Mouse (Mus musculus) midbrain, embryonic 12.5 days (tissue): ENCODE measurements around the gene Col11a2. TPM values are rescaled to one million over a fixed set of nuclear protein-coding genes. Genes with fewer than 3 reads are reported as not detected.

Experiments used
- ATAC-seq: fragments of 200-750 bp; cut with Nextera tagmentation; 2 replicates; pipeline ENCODE4 v1.8.0; 2017; ENCODE audit warnings: low read depth, moderate TSS enrichment, moderate library complexity; ENCODE audit not compliant: low FRiP score
- H3K27ac ChIP-seq: fragments of 300-500 bp; sonication (generic); replicated peaks from 2 replicates; pipeline ENCODE4 v1.5.1; 2016; ENCODE audit warnings: mild to moderate bottlenecking
- H3K27me3 ChIP-seq: fragments of 300-500 bp; sonication (generic); 2 replicates; pipeline ENCODE4 v1.6.1; 2016; ENCODE audit warnings: mild to moderate bottlenecking
- H3K36me3 ChIP-seq: fragments of 300-500 bp; sonication (generic); 2 replicates; pipeline ENCODE4 v1.6.1; 2016
- H3K4me1 ChIP-seq: fragments of 300-500 bp; sonication (generic); 2 replicates; pipeline ENCODE4 v1.6.1; 2016
- H3K4me2 ChIP-seq: fragments of 300-500 bp; sonication (generic); replicated peaks from 2 replicates; pipeline ENCODE4 v1.6.1; 2016; ENCODE audit warnings: mild to moderate bottlenecking, moderate library complexity
- H3K4me3 ChIP-seq: fragments of 300-500 bp; sonication (generic); 2 replicates; pipeline ENCODE4 v1.5.1; 2016; ENCODE audit warnings: mild to moderate bottlenecking
- H3K9ac ChIP-seq: fragments of 300-500 bp; sonication (generic); replicated peaks from 2 replicates; pipeline ENCODE4 v1.6.1; 2016; ENCODE audit warnings: mild to moderate bottlenecking, moderate library complexity
- H3K9me3 ChIP-seq: fragments of 300-500 bp; sonication (generic); 2 replicates; pipeline ENCODE4 v1.6.1; 2016; ENCODE audit warnings: mild to moderate bottlenecking
- WGBS: fragments of 180-500 bp; shearing (Covaris S2); methylation state at CpG from one replicate; pipeline ENCODE4 v1.1.7; 2016; 5-methylcytosine and 5-hydroxymethylcytosine counted together
- polyA plus RNA-seq: library from polyadenylated mRNA; unstranded; fragments of >200 nt; fragmentation: Nextera tagmentation; extraction: Ambion mirVana; gene quantifications from 2 replicates; pipeline ENCODE4 v1.2.1, GENCODE M21; 2016

Gene Col11a2
- polyA plus RNA-seq, 1 experiment from 2014 or later = 4.0 TPM

DNA sequence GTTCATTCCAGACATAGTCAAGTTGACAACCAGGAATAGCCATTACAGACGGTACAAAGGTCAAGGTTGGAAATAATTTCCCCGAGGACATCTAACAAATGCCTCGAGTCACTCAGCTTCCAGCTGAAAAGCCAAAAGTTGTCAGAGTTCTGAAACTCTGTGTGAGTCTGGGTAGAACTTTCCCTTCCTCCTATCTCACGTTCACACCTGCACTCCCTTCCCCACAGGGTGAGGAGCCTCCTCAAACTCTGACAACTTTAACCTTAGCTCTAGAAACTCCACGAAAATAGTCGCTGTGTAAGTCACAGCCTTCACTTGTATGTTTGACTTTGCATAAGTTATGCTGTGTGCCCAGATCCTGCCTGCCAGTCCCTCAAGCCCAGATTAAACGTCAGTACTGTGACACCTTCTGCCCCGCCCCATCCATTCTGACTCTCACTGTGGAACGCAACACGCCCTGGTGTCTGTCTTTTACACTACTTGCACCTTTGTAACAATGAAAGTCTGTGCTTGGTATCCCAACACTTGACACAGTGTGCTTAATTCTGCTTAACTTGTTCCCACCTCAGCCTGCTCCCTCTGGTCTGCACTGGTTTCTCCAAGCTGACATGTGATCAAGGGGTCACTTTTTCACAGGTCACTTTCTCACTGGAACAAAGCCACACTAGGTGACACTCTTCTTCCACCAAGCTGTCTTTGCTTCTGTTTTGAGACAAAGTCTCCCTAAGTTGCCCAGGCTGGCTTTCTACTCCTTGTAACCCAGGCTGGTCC, 59.7 kb downstream of the Col11a2 start:
- Histone ChIP-seq H3K27me3 (0 out of 2 replicates have a peak, but pooled peaks cover 5% of the 10 kb centered on the region), H3K4me1 (no peaks in the 10 kb centered on the region), H3K4me3 (no peak overlapping the region), H3K27ac (no peak overlapping the region), H3K36me3 (no peaks in the 10 kb centered on the region), H3K9ac (no peak overlapping the region), H3K4me2 (no peak overlapping the region), H3K9me3 (no peaks in the 10 kb centered on the region)
- WGBS = 68% methylated on average over 10 of the region's 10 CpGs
- ATAC-seq = no peak

DNA sequence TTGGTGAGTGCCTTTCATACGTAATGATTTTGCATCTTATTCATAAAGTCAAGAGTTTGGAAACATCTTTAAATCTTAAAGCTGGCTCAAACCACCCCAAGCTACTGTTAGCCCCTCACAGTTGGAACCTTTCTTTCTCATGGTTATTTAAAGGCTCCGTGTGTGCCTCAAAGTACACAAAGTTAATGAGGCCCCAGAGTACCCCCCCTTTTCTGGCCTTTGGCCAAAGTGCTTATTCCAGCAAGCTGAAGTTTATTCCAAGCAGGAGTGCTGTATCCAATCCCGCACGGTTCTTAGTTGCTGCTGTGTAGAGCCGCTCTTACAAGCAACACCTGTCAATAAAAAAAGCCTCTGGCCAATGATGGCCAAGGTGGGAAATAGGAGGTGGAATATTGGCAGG, 60.3 kb downstream of the Col11a2 start:
- no peaks in the 10 kb centered on the region for H3K4me1 ChIP-seq
- no peak for ATAC-seq
- WGBS = 73% methylated on average over 5 of the region's 5 CpGs
- H3K27me3 ChIP-seq = 0 out of 2 replicates have a peak, but pooled peaks cover 5% of the 10 kb centered on the region
- no peaks in the 10 kb centered on the region for H3K9me3 ChIP-seq
- no peak overlapping the region for H3K4me2 ChIP-seq
- no peak overlapping the region for H3K4me3 ChIP-seq
- no peak overlapping the region for H3K9ac ChIP-seq
- H3K27ac ChIP-seq = no peak overlapping the region
- H3K36me3 ChIP-seq = no peaks in the 10 kb centered on the region

DNA sequence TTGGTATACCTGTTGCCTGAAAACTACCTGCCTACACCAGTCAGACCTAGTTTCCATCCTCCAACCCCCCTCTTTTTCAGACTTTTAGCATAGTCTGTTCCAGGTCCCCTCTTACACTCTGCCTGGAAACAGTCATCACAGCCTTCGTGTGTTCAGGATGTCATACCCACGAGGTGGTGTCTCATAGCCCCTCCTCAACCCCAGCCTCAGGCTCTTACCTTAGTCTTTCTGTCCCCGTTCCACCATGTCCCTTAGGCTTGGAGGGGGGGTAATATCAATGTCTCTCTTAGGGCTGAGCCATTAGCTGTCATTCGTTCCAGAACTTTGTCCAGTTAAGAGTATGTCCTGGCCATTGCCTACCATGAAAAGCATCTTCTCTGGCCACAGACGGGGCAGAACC, 61.9 kb downstream of the Col11a2 start:
- no peak overlapping the region for H3K4me3 ChIP-seq
- 0 out of 2 replicates have a peak, but pooled peaks cover 5% of the 10 kb centered on the region for H3K27me3 ChIP-seq
- H3K36me3 ChIP-seq = no peaks in the 10 kb centered on the region
- H3K4me2 ChIP-seq = no peak overlapping the region
- 34% methylated on average over 5 of the region's 5 CpGs for whole genome bisulfite sequencing
- ATAC-seq = no peak; the same call in 1 of the 2 replicates
- no peaks in the 10 kb centered on the region for H3K4me1 ChIP-seq
- no peaks in the 10 kb centered on the region for H3K9me3 ChIP-seq
- H3K9ac ChIP-seq = no peak overlapping the region
- H3K27ac ChIP-seq = no peak overlapping the region

DNA sequence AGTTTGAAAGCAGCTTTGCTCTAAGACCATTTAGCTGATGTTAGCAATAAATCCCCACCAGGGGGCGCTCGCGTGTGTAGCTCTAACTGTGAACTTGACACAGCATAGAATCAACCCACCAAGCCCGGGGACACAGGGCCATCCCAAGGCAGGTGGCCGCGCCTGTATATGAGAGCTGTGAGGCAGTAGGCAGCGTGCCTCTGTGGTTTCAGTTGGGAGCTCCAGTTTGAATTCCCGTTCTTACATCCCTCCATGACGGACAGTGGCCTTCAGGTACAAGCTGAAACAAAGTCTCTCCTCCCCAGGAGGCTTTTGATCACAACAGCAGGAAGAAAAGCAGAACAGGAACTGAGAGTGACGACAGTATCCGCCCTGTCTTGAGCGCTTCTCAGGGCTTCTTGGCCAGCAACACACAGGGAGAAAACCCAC, 62.4 kb downstream of the Col11a2 start:
- no peaks in the 10 kb centered on the region for H3K9me3 ChIP-seq
- H3K27ac ChIP-seq = no peak overlapping the region
- H3K9ac ChIP-seq = no peak overlapping the region
- H3K36me3 ChIP-seq = no peaks in the 10 kb centered on the region
- 8% methylated on average over 12 of the region's 12 CpGs for WGBS
- H3K4me3 ChIP-seq = no peak overlapping the region
- H3K4me2 ChIP-seq = peak overlapping the region; percentile 22
- ATAC-seq = peak; percentile 69
- H3K27me3 ChIP-seq = 0 out of 2 replicates have a peak, but pooled peaks cover 5% of the 10 kb centered on the region
- no peaks in the 10 kb centered on the region for H3K4me1 ChIP-seq

DNA sequence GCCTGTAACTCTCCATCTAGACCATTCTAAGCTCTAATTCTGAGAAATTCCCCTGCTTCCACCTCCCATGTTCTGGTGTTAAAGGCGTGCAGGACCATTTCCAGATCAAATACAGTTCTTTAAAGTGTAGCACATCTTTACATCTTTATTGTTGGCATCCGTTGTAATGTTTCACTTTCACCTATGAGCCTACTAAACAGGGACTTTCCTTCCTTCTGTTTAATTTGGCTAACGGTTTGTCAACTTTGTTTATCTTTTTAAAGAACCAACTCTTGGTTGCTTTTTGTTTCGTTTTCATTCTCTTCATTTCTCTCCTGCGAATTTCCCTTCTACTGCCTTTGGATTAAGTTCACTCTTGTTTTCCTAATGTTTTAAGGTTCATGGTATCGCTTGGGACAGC, 63.6 kb downstream of the Col11a2 start:
- Histone ChIP-seq H3K9ac (no peak overlapping the region), H3K36me3 (0 out of 2 replicates have a peak, but pooled peaks cover 3% of the 10 kb centered on the region), H3K4me3 (no peak overlapping the region), H3K4me2 (no peak overlapping the region), H3K9me3 (no peaks in the 10 kb centered on the region), H3K27me3 (0 out of 2 replicates have a peak, but pooled peaks cover 5% of the 10 kb centered on the region), H3K27ac (no peak overlapping the region), H3K4me1 (no peaks in the 10 kb centered on the region)
- WGBS = 79% methylated on average over 6 of the region's 6 CpGs
- no peak for ATAC-seq

DNA sequence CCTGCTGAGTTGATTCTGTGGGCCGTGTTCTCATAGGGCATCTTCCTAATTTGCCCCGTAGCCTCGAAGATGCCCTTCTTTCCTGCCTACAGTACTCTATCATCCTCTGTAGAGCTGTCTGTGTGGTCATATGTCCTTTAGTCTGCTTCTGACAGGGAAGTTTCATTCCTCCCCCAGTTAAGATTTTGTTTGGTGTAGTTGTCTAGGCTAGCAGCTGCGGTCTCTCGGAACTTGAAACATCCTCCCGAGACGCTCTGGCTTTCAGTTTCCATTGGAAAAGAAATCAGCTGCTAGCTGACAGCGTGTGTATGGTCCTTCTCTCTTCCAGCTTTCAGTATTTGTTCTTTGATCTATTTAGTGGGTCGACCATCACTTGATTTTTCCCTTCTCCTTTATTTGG, 65.6 kb downstream of the Col11a2 start:
- Histone ChIP-seq H3K36me3 (peaks cover 9% of the 10 kb centered on the region; the same call in 1 of the 2 replicates), H3K4me3 (no peak overlapping the region), H3K27me3 (0 out of 2 replicates have a peak, but pooled peaks cover 5% of the 10 kb centered on the region), H3K4me2 (no peak overlapping the region), H3K9ac (no peak overlapping the region), H3K9me3 (no peaks in the 10 kb centered on the region), H3K27ac (no peak overlapping the region), H3K4me1 (no peaks in the 10 kb centered on the region)
- 92% methylated on average over 9 of the region's 9 CpGs for WGBS
- ATAC-seq = no peak

DNA sequence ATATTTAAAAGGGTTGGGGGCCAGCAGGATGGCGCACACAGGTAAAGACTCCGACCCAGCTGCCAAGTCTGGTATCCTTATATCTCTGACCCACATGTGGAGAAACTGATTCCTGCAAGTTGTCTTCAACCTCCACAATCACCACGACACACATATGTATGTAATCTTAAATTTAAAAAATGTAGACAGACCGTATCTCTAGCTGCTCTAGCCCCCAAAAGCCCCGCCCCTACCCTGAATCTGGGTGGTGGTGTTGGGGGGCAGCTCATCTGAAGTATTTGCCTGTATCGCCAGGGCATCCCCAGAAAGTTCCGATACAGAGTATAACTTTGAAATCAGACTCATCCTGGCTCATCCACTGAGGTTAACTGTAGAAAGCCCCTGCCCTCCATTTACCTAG, 67.3 kb downstream of the Col11a2 start:
- H3K4me3 ChIP-seq = no peak overlapping the region
- no peaks in the 10 kb centered on the region for H3K4me1 ChIP-seq
- 88% methylated on average over 7 of the region's 7 CpGs for WGBS
- no peaks in the 10 kb centered on the region for H3K27me3 ChIP-seq
- no peak overlapping the region for H3K4me2 ChIP-seq
- no peak for ATAC-seq
- no peaks in the 10 kb centered on the region for H3K9me3 ChIP-seq
- H3K27ac ChIP-seq = no peak overlapping the region
- H3K36me3 ChIP-seq = peaks cover 26% of the 10 kb centered on the region
- no peak overlapping the region for H3K9ac ChIP-seq

DNA sequence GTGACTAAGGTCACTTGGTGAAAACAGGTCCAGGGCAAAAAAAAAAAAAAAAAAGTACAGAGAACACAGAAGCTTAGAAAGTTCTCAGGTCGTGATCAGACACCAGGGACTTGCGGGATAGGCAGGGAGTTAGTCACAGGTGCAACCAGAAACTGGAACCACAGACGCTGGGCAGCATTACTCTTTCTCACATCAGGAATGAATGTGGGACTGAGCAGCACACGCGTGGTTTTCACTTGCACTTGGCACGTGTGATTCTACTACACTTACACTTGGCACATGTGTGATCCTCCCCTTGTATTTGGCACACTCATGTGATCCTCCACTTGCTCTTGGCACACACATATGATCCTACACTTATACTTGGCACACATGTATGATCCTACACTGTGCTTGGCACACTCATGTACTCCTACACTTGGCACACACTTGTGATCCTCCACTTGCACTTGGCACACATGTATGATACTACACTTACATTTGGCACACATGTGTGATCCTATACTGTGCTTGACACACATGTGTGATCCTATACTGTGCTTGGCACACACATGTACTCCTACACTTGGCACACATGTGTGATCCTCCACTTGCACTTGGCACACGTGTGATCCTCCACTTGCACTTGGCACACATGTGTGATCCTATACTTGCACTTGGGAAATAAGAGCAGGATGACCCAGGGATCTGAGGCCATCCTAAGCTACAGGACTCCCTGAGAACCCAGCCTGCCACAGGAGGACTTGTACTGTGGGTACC, 68.1 kb downstream of the Col11a2 start:
- Histone ChIP-seq H3K27me3 (no peaks in the 10 kb centered on the region), H3K36me3 (peaks cover 33% of the 10 kb centered on the region), H3K9me3 (no peaks in the 10 kb centered on the region), H3K9ac (no peak overlapping the region), H3K4me3 (no peak overlapping the region), H3K4me1 (no peaks in the 10 kb centered on the region), H3K27ac (no peak overlapping the region), H3K4me2 (no peak overlapping the region)
- no peak for ATAC-seq
- WGBS = 86% methylated on average over 7 of the region's 7 CpGs

DNA sequence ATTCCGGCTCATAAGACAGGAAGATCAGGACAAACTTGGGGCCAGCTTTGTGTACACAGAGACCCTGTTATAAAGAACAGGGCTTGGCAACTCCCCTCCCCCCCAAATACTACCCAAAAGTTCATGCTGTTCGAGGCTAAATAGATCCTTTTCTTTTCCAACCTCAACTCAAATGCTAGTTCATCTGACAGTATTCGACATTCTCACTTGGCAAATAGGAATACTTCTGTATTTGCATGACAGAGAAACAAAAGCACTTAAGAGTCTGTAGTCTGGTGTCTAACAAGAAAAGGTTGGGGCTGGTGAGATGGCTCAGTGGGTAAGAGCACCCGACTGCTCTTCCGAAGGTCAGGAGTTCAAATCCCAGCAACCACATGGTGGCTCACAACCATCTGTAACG, 69.2 kb downstream of the Col11a2 start:
- Histone ChIP-seq H3K9me3 (no peaks in the 10 kb centered on the region), H3K27me3 (no peaks in the 10 kb centered on the region), H3K27ac (no peak overlapping the region), H3K36me3 (peaks cover 45% of the 10 kb centered on the region), H3K9ac (no peak overlapping the region), H3K4me2 (no peak overlapping the region), H3K4me3 (no peak overlapping the region), H3K4me1 (no peaks in the 10 kb centered on the region)
- WGBS = 77% methylated on average over 6 of the region's 6 CpGs
- no peak for ATAC-seq

DNA sequence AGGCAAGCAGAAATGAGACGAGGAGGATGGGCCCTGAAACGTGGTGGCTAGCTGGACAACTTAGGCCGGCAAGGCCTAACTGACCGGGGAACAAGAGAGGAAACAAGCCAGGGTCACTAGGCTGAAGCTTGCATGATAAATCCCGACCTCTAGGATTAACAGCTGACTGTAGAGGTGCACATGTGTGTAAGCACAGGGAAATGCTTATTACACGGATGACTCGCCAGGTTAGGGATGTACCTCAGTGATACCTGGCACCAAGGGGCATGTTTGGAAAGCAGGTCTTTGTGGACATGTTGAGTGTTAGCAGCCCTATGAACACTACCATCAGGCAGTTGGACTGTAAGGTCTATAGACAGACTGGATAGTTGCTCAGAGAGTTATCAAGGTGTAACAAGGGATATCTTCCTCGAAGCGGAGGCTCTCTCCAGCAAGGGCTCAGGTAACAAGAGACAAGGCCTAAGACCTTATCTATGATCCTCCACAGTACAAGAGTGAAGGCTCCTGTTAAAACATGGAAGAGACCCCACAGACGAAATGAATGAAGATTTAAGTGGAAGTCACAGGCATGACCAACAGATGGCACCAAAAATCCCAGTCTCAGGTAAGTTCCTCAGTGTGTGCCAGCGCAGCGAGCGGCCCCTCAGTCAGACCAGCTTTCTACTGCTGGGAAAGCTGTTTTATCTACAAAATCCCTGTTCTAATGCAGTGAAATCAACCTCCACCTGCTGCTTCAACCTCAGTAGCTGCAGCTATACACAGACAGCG, 70.0 kb downstream of the Col11a2 start:
- no peak for ATAC-seq
- no peaks in the 10 kb centered on the region for H3K4me1 ChIP-seq

DNA sequence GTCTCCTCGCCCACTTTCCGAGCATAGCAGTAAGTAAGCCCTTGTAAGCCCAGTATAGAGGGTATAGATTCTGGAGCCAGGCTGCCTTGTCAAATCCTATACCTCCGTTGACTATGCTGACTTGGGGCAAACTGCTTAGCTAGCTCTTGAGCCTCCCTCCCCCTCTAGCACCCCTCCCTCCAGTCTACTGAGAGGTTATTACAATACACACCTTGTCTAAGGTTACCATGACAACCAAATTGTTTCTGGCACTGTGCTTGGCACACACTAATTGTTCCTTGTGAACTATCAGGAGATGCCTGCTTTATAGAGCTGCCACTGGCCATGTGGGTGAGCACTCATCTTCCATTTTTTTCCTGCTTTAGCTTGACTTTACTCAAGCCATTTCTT, 70.6 kb downstream of the Col11a2 start:
- Histone ChIP-seq H3K9ac (no peak overlapping the region), H3K4me2 (no peak overlapping the region), H3K9me3 (no peaks in the 10 kb centered on the region), H3K4me3 (no peak overlapping the region), H3K27me3 (no peaks in the 10 kb centered on the region), H3K36me3 (peaks cover 58% of the 10 kb centered on the region), H3K27ac (0 out of 2 replicates have a peak overlapping the region, but pooled peaks have one; percentile 21), H3K4me1 (0 out of 2 replicates have a peak, but pooled peaks cover under 1% of the 10 kb centered on the region)
- WGBS = 70% methylated on average over 3 of the region's 3 CpGs
- no peak for ATAC-seq

More for the DNA sequence above, 70.0 kb downstream of the Col11a2 start:
- H3K27ac ChIP-seq = 0 out of 2 replicates have a peak overlapping the region, but pooled peaks have one; percentile 21
- H3K36me3 ChIP-seq = peaks cover 52% of the 10 kb centered on the region
- no peak overlapping the region for H3K4me3 ChIP-seq
- WGBS = 80% methylated on average over 14 of the region's 14 CpGs
- H3K9ac ChIP-seq = no peak overlapping the region; the same call in 1 of the 2 replicates
- H3K4me2 ChIP-seq = no peak overlapping the region
- H3K9me3 ChIP-seq = no peaks in the 10 kb centered on the region
- no peaks in the 10 kb centered on the region for H3K27me3 ChIP-seq
